Mouse (Mus musculus) c-Kit-positive CD71-positive TER-119-positive erythroid progenitor cells, embryonic 14.5 days (primary cell): ENCODE measurements at regions not wholly inside any gene's neighbourhood (a gene's known extent, or its start where the extent isn't known, plus 50 kb on each side); places are given as distances from the start of the nearest gene placed in this dataset.
A peak's percentile ranks its signal among the peaks of the same experiment; 100 is the strongest.

ENCODE experiments used
- DNase-seq: peaks from one replicate; pipeline ENCODE4 v3.0.0-alpha.2; 2013; ENCODE audit warnings: low spot score

DNA sequence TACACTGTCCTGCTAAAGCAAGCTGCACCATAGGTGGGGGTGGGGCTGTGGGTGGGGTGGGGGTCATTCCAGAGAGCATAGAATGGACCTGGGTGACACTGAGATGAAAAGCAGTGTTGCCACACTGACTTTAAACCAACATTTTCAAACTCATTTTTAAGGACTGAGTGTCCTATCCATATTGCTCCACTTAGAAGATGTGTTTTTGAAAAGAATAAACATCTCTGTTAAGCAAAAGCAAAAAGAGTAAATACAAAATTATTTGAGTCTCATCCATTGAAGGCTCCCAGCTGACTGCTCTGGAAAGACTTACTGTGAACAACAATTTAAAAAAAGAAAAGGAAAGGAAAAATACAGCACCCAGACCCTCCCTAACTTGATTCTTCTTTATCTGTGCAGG, 202.3 kb upstream of the Usp24 start:
- no peak for DNase-seq

DNA sequence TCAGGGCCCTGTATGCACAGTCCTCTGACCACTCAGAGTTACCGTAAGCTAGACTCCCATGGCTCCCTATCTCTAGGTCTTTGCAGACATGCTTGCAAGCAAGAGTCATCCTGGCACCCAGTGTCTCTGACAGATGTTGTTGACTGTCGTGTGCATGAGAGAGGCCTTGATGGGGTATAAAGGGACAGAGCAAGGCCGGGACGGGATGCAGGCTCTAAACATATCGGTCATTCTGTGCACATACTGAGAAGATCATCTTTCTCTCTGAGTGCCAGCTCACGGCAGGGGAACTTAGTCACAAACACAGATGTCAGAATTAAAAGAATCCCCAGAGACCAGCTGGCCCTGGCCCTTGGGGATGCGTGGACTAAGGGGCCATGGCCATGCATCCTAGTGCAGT, 199.4 kb upstream of the Usp24 start:
- no peak for DNase-seq

DNA sequence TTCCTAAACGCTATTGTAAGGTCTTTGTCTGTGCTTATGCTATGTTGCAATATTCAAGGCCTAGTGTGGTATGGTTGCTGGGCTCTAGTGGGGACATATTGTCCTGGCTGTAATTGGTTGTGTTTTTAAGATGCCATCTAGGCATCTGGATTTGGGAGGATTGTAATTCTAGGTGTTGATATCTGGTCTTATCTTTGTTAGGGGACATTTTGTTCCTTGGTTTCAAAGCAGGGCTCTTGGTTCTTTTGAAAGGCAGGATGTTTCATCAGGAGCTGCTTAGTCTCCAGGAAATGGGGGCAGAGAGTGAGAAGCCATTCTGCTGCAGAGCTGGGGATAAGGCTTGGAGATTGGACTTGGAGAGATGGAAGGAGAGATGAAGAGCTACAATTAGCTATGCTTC, 194.7 kb upstream of the Usp24 start:
- DNase-seq, result no peak

DNA sequence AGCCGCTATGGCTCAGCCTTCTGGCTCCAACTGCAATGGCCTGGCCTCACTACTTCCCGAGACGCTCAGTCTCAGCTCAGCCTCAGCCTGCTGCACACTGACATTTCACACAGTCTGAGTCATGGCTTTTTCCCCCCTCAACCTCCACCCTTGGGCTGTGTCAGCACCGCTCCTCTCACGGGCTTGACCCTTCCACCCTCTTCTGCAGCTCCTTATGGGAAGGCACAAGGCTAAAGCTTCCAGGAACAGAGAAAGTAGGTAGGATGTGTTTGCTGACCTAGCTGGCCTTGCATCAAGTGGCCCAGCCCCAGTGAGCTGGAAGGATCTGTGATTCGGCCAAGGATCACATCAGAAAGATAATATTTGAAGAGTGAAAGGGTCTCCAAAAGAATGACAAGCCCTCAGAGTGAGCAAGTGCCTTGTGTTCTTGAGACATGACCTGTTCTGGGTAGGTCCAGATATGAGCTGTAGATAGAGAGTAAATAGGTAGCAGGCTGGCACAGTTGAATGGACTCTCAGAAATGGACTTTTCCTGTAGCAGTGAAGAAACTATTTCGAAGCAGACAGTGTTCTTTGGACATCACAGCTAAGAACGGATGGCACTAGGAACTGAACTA, 192.9 kb upstream of the Usp24 start:
- DNase-seq, result no peak

DNA sequence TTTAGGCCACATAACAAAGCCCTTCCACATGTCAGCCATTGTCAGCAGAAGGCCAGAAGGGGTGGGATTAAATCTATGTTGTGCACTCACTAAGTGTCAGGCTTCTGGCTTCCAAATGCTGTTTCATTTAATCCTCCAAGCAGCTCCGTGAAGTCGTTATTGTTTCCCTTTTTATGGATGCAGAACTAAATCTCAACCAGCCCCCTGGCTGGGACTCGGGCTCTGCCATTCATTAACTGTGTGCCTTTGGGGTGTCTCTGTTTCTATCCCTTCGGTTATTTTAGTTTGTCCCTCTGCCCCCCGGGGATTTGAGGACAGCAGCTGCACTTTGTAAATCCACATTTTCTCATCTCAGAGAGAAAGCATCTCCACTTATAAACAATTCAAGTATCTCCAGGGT, 188.8 kb upstream of the Usp24 start:
- DNase-seq, result no peak

DNA sequence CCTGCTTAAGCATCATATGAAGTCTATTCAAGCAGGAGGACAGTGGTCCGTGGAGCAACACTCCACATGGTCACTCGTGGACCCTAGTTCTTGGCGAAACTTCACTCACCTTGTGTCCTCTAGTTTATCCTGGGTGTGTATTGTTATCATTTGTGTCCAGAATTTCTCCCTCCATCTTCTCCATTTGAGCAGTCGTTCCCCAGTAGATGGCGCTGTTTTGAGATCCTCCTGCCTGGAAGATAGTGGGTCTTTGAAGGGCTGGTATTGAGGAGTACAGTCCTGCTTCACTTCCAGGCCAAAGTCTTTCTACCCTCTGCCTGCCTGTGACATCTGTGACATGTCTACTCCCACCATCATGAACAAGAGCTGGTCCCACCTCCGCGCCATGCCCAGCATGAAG, 188.4 kb upstream of the Usp24 start:
- peak; percentile 22 for DNase-seq

DNA sequence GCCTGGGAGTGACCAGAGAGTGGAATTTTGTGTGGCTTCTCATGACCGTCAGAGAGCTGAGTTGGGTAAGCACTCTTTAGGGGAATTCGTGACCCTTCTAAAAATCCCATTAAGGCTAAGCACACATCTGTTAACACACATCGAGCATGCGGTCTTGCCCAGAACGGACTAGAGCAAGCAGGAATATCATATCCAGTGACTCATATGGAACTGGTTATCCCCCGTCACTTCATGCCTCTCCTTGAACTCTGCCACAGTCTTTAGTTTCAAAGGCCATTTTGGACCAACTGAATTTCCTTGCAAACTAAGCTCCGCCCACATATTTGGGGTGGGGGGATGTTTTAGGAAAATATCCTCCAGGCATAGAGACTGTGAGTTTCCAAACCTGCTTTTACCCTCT, 186.7 kb upstream of the Usp24 start:
- DNase-seq, result no peak

DNA sequence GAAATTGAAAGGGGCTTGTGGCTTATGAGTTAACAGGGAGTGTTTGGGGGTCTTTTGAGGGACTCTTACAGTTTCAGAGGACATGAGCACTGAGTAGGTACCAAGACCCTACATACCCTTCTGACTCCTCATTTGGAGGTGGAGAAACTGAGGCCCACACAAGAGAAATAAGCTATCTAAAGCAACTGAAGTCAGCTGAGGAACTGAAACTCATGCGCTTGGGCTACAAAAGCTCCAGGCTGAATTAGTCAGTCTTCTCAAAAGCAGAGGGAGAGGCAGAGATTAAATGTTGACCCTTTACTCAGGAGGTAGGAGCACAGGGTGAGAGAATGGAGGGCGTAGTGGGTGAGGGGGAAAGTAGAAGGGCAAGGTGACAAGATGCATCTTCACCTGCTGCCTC, 186.2 kb upstream of the Usp24 start:
- no peak for DNase-seq

DNA sequence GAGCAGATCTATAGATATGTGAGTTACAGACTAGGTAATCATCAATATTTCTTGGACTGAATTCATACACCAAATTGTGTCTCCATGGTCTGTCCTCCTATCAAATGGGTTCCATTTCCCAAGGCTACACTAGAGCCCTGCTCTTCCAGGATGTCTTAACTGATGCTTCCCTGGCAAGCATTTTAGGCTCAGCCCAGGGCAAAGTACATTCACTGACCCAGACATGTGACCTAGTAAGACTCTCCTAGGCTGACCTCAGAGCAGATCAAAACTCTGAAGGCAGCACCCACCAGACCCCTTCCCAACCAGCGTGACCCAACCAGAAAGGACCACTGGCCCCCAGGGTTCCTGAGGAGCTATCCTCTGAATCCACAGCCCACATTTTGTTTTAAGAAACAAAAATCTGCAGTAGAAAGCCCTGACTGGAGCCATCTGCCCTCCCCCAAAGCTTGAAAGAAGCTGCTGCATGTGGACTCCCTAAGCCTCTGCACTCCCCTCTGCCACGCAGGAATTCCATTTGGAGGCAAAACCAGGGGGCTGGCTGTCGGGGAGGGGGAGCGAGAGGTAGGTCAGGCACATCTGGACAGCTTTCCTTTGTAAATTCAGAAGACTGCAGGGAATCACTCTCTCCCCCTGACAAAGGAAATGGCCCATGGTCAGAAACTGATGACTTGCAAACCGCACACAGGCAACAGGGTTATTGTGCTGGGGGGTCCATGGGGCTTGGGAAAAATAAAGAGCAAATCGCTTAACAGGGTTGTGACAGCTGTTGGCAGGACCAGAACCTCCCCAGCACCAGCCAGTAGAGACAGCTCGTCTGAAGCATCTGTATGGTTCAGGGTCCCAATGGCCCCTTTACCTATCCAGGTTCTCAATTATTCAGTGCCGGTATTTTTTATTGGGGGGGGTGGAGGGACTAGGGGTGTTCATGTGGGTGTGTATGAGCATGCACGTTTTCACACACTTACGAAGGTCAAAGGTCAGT, 182.0 kb upstream of the Usp24 start:
- no peak for DNase-seq

DNA sequence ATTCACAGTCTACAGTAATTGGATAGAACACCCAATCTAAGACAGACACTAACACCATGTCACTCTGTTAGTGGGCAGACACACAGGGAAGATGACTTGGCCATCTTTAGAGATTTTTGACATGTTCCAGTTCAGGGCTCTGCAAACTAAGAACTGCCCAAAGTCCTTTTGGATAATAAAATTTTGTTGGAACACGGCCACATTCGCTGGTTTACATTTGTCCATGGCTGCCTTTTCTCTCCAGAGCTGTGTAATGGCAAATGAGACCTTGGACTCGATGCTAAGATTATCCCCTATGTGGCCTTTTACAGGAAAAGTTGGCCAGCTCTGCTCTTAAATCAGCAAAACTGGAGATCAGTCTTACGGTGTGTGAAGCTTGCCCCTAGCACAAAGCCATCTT, 173.3 kb upstream of the Usp24 start:
- DNase-seq, result no peak

DNA sequence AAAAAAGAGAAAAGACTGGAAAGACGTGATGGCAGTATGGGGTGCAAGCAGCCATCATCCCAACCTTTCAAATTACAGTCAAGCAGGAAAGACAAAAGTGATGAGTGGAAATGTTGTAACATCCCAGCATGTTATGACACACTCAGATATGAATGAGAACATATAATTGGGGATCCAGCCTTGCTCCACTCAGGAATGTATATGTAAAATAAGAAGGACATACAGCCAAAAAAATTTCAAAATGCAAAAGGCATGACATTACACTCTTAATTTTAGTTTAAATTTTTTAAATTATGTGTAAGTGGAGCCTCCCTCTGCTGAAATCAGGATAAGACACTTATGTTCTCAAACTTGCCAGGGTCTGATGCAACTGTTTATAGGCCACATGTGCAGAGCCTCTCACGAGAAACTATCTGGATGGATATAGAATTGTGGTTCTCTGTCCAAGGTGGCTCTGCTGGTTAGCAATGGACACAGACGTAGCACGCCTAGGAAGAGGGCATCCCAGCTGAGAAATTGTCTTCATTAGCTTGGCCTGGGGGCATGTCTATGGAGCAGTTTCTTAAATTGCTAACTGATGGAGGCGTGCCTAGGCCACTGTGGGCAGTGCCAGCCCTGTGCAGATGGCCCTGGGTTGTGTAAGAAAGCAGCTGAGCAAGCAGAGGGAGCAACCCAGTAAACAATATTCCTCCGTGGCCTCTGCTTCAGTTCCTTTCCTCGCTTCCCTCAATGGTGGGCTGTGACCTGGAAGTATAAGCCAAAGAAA, 171.5 kb upstream of the Usp24 start:
- no peak for DNase-seq

DNA sequence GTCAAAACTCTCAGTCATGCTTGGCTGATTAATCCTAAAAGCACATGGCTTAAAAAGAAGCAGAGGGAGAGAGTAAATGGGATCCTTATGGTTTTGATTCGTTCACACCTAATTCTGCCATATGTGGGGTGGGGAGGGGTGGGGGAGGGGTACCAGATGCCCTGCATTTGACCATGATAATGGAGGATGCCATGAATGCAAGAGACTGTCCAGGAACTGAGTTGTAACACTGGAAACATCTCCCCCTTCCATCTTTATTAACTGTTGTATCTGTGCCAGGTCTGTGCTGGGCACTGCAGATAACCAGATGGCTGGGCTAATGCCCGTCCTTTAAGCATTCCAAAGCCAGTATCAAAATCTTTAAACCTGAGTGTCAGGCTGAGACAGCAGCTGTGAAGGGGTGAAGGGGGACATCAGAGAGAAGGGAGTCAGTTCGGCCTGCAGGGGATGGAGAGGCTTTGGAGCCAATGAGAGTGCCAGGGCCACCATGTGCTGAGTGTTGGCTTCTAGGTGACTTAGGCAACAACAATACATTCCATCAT, 169.0 kb upstream of the Usp24 start:
- no peak for DNase-seq

DNA sequence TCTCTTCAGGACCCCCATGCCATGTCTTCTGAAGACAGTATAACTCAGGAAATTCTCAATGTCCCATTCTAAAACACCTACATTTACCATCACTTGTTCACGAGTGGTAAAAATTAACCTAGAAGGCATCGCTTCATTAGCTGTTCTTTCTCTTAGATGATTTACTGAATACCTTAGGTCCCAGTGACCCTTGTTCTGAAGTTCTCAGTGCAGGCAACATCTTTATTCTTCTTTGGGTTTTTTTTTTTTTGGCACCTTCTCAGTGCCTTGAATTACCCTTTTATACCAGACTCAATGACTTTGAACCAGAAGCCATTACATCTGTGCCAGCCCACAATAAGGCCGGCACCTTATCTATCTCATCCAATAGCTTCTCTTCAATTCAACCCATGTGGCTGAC, 167.1 kb upstream of the Usp24 start:
- no peak for DNase-seq

DNA sequence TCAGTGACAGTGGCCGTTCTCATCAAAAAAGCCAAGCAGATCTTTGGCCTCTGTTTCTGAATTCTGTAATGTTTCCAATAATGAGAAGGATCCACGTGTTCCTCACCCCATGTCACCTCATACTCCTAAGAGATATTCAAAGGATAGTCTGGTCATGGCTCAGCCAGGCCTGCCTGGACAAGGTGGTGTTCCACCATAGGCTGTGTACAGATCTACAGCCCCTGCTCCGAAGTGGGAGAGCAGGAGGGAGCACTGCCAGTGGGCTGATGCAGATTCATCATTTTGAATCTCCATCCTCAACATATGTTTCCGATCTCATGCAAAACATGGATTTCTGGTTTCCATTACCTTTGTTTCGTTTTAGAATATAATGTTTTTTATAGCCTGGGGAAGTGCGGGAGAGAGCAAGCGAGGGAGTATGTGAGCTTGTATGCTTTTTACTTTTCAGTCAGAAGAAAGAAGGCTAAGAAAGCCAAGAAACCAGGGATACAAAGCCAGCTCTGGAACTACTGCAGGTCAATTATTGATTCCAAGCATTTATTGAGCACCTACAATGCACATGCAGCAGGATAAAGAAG, 166.5 kb upstream of the Usp24 start:
- DNase-seq, result no peak

DNA sequence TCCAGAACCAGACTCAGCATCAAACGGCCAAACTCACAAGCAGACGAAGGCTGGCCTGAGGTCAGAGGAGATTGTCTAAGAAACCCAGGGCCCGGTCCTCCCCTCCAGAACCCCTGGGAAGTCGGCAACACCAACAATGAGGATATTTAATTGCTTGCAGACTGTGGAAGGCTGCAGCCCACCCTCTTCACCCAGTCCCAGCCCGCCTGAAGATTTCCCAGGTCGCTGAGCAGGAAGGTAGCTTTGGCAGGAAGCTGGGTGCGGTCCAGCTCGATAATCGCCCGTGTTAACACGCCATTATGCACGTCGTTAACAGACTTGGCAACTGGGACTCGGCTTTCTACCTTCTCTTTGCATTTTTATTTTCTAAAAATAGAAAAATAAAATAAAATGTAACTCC, 165.2 kb upstream of the Usp24 start:
- DNase-seq, result no peak

DNA sequence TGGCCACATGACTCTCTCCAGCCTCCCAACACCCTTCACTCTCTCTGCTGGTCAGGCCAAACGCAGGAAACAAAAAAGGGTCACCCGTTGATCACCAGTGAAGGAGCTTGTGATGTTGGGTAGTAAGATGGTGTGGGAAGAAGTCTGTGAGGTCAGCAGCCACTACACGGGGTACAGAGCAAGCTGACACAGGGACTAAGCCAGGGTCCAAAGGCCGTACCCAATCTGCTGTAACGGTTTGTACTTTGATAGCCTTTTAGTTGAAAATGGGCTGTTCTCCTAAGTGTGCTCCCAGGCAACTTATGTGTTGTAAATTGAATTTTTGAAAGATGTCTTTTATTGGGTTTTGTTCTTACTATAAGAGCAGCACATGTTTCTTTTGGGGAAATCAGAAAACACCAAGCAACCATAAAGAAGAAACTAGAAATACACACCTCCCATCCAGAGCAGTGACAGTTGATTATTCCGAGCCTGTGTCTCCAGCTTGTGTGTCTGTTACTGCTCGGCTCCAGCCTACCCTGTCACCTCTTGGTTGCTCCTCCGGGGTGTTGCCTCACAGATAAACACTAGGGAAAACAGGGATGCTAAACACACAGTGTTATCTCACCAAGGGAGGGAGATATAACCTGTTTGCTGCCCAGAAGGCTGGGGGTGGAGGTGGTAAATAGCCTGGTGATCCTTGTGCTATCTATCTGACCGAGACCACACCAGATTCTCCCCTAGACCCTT, 158.4 kb upstream of the Usp24 start:
- no peak for DNase-seq

DNA sequence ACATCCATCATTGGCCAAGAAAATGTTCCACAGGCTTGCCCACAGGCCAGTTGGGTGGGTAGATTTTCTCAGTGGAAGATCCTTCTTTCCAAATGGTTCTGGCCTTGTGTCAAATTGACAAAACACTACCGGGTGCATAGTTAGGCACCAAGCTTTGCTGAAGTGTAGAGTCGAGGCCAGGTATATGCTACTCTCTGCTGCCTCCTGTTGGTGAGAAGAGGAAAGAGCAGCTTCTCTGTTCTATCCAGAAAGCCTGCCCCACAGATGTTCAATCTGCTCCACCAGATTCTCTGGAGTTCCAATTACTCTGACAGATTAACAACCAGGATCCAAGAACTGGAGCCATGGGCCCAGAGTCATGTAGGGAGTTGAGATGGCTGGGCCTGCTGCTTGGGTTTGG, 154.4 kb upstream of the Usp24 start:
- DNase-seq, result no peak

DNA sequence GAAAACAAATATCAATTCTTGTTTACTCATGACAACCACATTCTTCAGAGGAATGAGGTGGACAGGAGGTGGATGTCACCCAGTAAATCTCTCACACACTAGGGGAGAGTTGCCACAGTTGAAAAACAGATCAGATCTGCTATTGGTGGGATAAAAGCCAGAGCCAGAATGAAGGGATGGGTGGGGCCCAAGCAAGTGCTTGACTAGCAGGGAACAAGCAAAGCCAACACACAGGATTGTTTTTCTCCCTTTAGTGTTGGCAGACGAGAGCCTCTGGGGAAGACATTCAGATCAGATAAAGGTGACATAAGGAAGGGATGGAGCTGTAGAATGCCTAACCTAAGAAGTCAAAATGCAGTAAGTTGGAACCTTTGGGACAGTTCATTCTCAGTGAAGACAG, 153.5 kb upstream of the Usp24 start:
- no peak for DNase-seq

DNA sequence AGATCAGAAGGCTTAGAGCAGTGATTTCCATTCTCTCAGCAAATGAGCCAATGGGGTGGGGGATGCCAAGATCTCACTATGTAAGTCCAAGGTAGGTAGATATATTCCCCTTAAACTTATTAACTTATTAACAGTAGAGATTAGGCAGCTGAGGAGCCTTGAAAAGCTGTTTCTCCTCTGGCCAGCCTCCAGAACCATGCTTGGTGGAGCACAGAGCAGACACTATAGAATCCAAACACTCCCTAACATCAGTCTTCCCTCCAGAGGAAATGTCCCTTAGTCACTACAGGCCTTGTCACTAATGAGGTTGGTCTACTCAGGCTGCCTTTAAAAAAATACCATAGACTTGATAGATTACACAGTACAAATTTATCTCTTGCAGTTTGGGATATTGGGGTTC, 152.8 kb upstream of the Usp24 start:
- DNase-seq, result no peak

DNA sequence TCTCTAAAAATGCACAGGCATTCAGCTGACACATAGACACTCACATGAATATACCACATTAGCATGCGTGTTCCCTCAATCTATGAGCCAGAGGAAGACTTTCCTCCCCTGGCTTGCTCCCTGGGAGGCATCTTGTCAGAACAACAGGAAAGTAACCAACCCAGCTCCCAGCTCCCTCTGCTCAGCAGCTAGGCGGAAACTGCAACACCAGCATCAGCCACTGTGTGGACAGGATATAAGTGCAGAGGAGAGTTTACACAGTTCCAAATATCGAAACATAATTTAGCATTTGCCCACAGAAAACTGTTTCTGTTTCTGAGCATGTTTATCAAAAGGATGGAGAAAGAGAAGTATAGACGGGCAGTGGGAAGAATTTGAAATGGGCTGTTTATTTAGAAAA, 148.3 kb upstream of the Usp24 start:
- no peak for DNase-seq

DNA sequence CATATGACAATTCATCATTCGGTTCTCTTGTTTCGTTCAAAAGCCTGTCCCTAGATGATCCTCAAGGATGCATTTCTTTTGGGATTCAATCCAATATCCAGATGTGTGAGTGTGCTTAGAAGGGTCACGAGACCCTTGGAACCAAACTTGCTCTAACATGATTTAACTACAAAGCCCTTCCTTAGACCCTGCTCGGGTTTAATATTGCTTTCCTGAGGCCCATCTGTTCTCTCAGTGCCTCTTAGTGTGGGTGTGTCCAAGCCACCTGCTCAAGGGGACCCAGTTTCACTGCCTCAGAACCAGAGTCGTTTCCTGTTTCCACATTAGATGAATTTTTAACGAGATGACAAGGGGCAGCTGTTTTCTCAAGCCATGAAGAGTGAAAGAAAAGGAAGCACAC, 147.3 kb upstream of the Usp24 start:
- DNase-seq, result no peak

DNA sequence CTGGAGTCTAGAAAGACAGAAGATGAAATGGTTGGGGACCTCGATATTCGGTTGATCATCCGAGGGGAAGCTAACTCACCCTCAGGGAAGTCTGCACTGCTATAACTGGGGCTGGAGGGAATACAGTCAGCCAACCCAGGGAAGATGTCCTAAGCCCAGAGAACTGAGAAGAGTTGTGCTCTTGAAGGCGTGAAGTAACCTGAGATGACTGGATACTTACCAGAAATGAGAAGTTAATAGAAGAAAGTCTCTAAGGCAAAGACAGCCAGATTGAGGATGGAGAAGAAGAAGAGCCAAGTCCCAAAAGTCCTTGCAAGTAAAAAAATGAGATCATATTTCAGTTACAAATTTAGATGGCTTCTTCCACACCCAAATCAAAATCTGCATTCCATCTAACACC, 146.5 kb upstream of the Usp24 start:
- DNase-seq, result no peak
